Mouse (Mus musculus) heart, embryonic 11.5 days (tissue): ENCODE results near the gene Zc3hav1l. TPM values are rescaled to one million over a fixed set of nuclear protein-coding genes. Genes with fewer than 3 reads are reported as not detected.
A peak's percentile ranks its signal among the peaks of the same experiment; 100 is the strongest.

Experiments
- ATAC-seq: fragments of 200-750 bp; cut with Nextera tagmentation; replicated peaks from 2 replicates; pipeline ENCODE4 v1.8.0; 2017; ENCODE audit warnings: moderate library complexity; ENCODE audit not compliant: insufficient number of reproducible peaks, low FRiP score, low TSS enrichment
- H3K27ac ChIP-seq: fragments of 300-500 bp; sonication (generic); 2 replicates; pipeline ENCODE4 v1.5.1; 2014; ENCODE audit warnings: mild to moderate bottlenecking, low read depth, low read length
- H3K27me3 ChIP-seq: fragments of 300-500 bp; sonication (generic); 2 replicates; pipeline ENCODE4 v1.6.1; 2014; ENCODE audit warnings: mild to moderate bottlenecking, low read length, mixed read lengths; ENCODE audit not compliant: control insufficient read depth, insufficient read depth
- H3K36me3 ChIP-seq: fragments of 300-500 bp; sonication (generic); 2 replicates; pipeline ENCODE4 v1.6.1; 2014; ENCODE audit warnings: mild to moderate bottlenecking, low read length, moderate library complexity, mixed read lengths; ENCODE audit not compliant: control insufficient read depth, insufficient read depth
- H3K4me1 ChIP-seq: fragments of 300-500 bp; sonication (generic); 2 replicates; pipeline ENCODE4 v1.6.1; 2014; ENCODE audit warnings: low read length; ENCODE audit not compliant: control insufficient read depth, insufficient read depth
- H3K4me2 ChIP-seq: fragments of 300-500 bp; sonication (generic); 2 replicates; pipeline ENCODE4 v1.6.1; 2014; ENCODE audit warnings: mild to moderate bottlenecking, moderate library complexity
- H3K4me3 ChIP-seq: fragments of 300-500 bp; sonication (generic); 2 replicates; pipeline ENCODE4 v1.5.1; 2014; ENCODE audit warnings: low read depth, low read length
- H3K9ac ChIP-seq: fragments of 300-500 bp; sonication (generic); 2 replicates; pipeline ENCODE4 v1.6.1; 2014; ENCODE audit warnings: mild to moderate bottlenecking, low read depth, low read length, moderate library complexity
- H3K9me3 ChIP-seq: fragments of 300-500 bp; sonication (generic); replicated peaks from 2 replicates; pipeline ENCODE4 v1.6.1; 2016; ENCODE audit warnings: low read length; ENCODE audit not compliant: control insufficient read depth
- WGBS: fragments of 180-500 bp; shearing (Covaris S2); extraction: QIAGEN DNeasy Blood & Tissue Kit; methylation state at CpG from one replicate; pipeline ENCODE4 v1.1.7; 2014; ENCODE audit not compliant: insufficient replicate concordance; 5-methylcytosine and 5-hydroxymethylcytosine counted together
- polyA plus RNA-seq: library from polyadenylated mRNA; unstranded; fragments of >200 nt; fragmentation: Nextera tagmentation; extraction: Ambion mirVana; gene quantifications from 2 replicates; pipeline ENCODE4 v1.2.1, GENCODE M21; 2014

Zc3hav1l gene
- polyA plus RNA-seq, 1 experiment from 2014 or later = 10.4 TPM

DNA sequence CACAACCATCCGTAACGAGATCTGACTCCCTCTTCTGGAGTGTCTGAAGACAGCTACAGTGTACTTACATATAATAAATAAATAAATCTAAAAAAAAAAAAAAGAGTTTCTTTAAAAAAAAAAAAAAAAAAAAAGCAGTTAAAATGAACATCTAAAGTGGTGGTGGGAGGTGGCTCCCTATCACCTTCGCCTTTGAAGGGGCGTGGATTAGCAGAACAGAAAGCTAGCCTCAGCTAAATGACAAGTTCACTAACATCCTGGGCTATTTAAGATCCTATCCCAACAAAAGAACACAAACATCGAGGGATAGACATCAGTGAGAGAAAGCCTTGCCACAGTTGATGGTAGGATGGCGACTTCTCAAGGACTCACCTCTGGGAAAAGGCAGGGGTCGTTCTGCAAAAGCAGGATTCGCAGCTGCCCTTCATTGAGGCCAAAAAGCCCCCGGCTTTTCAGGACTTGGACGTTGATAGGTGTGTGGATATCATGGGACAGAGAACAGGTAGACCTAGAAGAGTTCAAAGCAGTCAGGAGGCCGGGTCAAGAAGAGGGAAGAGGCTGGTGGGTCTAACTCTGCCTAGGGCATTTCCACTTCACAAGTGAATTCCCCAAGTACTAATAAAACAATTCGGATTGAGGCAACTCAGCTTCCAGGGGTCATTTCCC lies 1.3 kb downstream of the Zc3hav1l start:
- H3K36me3 ChIP-seq = peaks cover 22% of the 10 kb centered on the region
- peaks cover 6% of the 10 kb centered on the region; the same call in 1 of the 2 replicates for H3K4me1 ChIP-seq
- H3K9me3 ChIP-seq = no peaks in the 10 kb centered on the region
- peak overlapping the region; percentile 86 for H3K4me3 ChIP-seq
- H3K27ac ChIP-seq = peak overlapping the region; percentile 97
- H3K4me2 ChIP-seq = peak overlapping the region; percentile 76
- H3K9ac ChIP-seq = peak overlapping the region; percentile 98
- H3K27me3 ChIP-seq = no peaks in the 10 kb centered on the region
- WGBS = 45% methylated on average over 12 of the region's 12 CpGs
- no peak for ATAC-seq

DNA sequence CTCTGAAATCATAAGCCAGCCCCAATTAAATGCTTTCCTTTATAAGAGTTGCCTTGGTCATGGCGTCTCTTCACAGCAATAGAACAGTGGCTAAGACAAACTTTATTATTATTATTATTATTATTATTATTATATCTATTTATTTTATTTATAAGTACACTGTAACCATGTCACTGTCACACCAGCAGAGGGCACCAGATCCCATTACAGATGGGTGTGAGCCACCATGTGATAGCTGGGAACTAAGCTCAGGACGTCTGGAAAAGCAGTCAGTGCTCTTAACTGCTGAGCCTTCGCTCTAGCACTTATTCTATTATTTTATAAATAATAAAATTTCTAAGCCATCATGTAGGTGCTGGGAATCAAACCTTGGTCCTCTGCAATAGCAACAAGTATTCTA lies 5.4 kb downstream of the Zc3hav1l start:
- no peaks in the 10 kb centered on the region for H3K27me3 ChIP-seq
- no peak for ATAC-seq
- H3K36me3 ChIP-seq = peaks cover 26% of the 10 kb centered on the region
- H3K4me2 ChIP-seq = no peak overlapping the region
- no peak overlapping the region for H3K27ac ChIP-seq
- 0 out of 2 replicates have a peak, but pooled peaks cover 2% of the 10 kb centered on the region for H3K4me1 ChIP-seq
- 72% methylated on average over 3 of the region's 3 CpGs for WGBS
- H3K4me3 ChIP-seq = no peak overlapping the region
- H3K9me3 ChIP-seq = no peaks in the 10 kb centered on the region
- no peak overlapping the region for H3K9ac ChIP-seq

DNA sequence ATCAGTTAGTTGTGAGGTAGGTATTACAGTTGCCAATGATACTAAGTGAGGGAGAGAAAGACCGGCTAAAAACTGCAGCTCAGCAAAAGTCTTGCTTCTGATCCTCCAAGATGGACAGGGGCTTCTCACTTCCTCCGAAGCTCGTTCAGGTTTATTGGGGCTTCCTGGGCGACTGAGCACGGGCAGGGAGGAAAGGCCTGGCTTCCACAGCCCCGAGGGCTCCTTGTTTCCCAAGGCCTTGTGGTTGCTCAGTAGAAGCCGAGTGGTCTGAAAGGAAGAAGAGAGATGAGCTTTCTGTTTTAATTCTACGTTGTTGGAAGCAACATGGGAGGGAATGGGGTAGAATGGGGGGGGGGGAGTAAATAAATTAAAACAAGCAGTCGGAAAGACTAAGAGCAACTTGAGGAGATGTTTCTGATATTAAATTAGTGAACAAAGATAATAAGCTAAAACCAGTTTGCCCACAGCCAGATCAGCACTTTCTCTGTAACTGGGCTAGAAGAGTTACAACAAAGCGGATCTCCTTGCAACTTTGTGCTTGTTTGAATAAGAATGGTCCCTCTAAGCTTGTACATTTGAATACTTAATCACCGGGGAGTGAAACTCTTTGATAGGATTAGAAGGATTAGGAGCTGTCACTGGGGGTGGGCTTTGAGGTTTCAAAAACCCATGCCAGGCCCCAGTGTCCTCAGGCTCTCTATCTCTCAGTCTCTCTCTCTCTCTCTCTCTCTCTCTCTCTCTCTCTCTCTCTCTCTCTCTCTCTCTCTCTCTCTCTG lies 6.0 kb downstream of the Zc3hav1l start:
- peaks cover 31% of the 10 kb centered on the region for H3K36me3 ChIP-seq

DNA sequence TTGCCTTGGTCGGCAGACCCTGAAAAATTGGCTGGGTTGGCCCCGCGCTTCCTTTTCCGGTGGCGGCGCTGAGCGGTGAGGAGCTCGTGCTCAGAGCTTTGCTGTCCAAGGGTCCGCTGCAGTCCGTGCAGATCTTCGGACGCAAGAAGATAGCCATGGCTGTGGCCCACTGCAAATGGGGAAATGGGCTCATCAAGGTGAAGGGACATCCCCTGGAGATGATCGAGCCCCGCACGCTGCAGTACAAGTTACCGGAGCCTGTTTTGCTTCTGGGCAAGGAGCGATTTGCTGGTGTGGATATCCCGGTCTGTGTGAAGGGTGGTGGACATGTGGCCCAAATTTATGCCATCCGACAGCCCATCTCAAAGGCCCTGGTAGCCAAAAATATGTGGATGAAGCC lies 14.6 kb downstream of the Zc3hav1l start:
- Histone ChIP-seq H3K4me1 (no peaks in the 10 kb centered on the region), H3K4me3 (no peak overlapping the region), H3K36me3 (peaks cover 31% of the 10 kb centered on the region), H3K4me2 (no peak overlapping the region), H3K9me3 (peaks cover 9% of the 10 kb centered on the region), H3K27me3 (no peaks in the 10 kb centered on the region), H3K27ac (no peak overlapping the region), H3K9ac (no peak overlapping the region)
- WGBS = 92% methylated on average over 19 of the region's 19 CpGs
- no peak for ATAC-seq

More for the DNA sequence above, 6.0 kb downstream of the Zc3hav1l start:
- Histone ChIP-seq H3K27ac (no peak overlapping the region), H3K4me1 (0 out of 2 replicates have a peak, but pooled peaks cover 2% of the 10 kb centered on the region), H3K9ac (no peak overlapping the region), H3K9me3 (no peaks in the 10 kb centered on the region), H3K4me2 (no peak overlapping the region), H3K27me3 (no peaks in the 10 kb centered on the region), H3K4me3 (no peak overlapping the region)
- ATAC-seq = no peak
- WGBS = 66% methylated on average over 11 of the region's 11 CpGs

DNA sequence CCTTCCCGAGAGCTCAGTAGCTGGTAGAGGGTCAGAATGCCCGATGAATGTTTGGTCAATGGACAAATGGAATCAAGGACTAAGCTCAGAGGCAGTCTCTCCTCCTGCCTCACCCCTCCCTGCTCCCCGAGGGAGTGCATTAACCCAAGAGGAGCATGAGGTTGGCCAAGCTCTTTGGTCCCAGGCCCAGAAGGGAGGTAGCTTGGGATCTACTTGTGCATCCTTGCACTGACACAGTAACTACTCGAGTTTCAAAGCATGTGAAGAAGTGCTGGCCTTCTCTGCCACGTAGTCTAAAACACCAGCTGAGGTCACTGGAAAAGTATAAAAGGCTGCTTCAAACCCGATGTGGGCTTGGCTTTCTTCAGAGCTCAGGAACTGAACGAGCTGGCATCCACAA lies 34.6 kb downstream of the Zc3hav1l start:
- Histone ChIP-seq H3K4me2 (no peak overlapping the region), H3K9ac (no peak overlapping the region), H3K4me3 (no peak overlapping the region), H3K4me1 (no peaks in the 10 kb centered on the region), H3K9me3 (no peaks in the 10 kb centered on the region), H3K27me3 (no peaks in the 10 kb centered on the region), H3K27ac (no peak overlapping the region), H3K36me3 (no peaks in the 10 kb centered on the region)
- ATAC-seq = no peak
- WGBS = 64% methylated on average over 7 of the region's 7 CpGs

DNA sequence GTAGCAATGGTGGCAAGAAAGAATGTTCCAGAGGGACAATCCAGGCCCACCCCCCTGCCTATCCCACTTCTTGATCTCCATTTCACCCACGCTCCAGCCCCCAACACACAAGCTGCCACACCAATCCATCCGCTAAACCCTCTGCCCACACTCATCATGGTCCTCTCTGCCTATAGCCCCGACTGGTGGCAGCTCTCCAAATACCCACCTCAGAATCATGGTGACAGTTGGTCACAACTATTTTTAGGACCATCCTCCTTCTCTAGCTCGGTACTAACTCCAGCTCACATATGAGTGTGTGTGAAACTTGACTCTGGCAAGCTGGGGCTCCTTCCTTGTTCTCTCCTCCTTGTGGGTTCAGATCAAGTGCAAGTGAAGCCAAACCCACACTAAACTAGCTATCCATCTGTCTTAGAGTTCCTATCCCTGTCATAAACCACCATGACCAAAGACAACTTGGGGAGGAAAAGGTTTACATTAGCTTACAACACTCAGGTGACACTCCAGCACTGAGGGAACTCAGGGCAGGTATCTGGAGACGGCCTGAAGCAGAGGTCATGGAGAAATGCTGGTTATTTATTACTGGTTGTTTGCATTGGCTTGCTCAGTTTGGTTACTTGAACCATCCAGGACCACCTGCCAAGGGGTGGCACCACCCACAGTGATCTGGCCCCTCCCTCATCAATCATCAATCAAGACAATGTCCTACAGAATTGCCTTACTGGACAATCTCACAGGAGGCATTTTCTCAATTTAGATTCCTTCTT lies 35.5 kb downstream of the Zc3hav1l start:
- no peak overlapping the region for H3K4me3 ChIP-seq
- H3K27me3 ChIP-seq = no peaks in the 10 kb centered on the region
- H3K9ac ChIP-seq = no peak overlapping the region
- H3K36me3 ChIP-seq = no peaks in the 10 kb centered on the region
- H3K4me1 ChIP-seq = no peaks in the 10 kb centered on the region
- no peak overlapping the region for H3K4me2 ChIP-seq
- 61% methylated on average over 5 of the region's 5 CpGs for WGBS
- no peak for ATAC-seq
- H3K9me3 ChIP-seq = no peaks in the 10 kb centered on the region
- H3K27ac ChIP-seq = no peak overlapping the region

DNA sequence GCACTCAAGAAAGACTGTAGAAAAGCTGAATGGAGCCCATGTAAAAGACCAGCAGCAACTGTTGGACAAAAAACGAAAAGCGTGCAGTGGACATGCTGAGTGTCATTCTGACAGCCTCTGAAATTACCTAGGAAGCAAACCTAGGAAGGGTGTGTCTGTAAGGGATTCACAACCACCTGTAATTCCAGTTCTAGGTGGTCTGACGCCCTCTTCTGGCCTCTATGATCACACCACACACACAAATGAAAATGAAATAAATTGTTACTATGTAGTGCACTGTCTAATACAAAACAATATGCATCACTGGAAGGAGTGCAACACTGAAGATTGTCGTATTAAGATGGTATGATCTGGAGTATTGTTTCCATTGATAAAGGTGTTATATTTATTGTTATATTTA lies 37.2 kb downstream of the Zc3hav1l start:
- no peak overlapping the region for H3K9ac ChIP-seq
- no peak overlapping the region for H3K27ac ChIP-seq
- WGBS = 62% methylated on average over 4 of the region's 4 CpGs
- no peak overlapping the region for H3K4me2 ChIP-seq
- no peak overlapping the region for H3K4me3 ChIP-seq
- no peak for ATAC-seq
- no peaks in the 10 kb centered on the region for H3K4me1 ChIP-seq
- no peaks in the 10 kb centered on the region for H3K36me3 ChIP-seq
- no peaks in the 10 kb centered on the region for H3K9me3 ChIP-seq
- H3K27me3 ChIP-seq = no peaks in the 10 kb centered on the region

DNA sequence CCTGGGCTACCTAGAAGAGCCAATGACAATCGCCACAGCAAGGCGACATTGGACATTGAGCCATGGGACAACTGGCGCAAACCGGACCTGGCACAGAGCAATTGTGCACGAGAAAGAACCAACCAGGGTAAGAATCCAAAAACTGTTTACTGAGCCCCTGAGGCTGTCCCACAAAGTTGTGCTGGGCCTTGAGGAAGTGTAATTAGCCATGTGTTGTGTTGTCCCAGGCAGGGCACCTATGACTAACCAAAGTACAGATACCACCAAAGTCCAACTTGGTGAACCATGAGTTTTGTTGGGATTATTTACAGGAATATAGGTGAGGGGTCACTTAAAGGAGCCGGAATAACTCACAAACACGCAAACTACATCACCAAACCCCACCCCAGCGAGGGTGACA lies 41.6 kb downstream of the Zc3hav1l start:
- no peak overlapping the region for H3K4me3 ChIP-seq
- H3K9ac ChIP-seq = no peak overlapping the region
- no peaks in the 10 kb centered on the region for H3K9me3 ChIP-seq
- peaks cover 5% of the 10 kb centered on the region; the same call in 1 of the 2 replicates for H3K4me1 ChIP-seq
- 0 out of 2 replicates have a peak, but pooled peaks cover 3% of the 10 kb centered on the region for H3K27me3 ChIP-seq
- H3K36me3 ChIP-seq = no peaks in the 10 kb centered on the region
- H3K4me2 ChIP-seq = no peak overlapping the region
- H3K27ac ChIP-seq = no peak overlapping the region
- ATAC-seq = no peak
- 91% methylated on average over 8 of the region's 8 CpGs for WGBS
